Mouse (Mus musculus): Measurements from ENCODE around the gene Ergic2. TPM values are rescaled to one million over a fixed set of nuclear protein-coding genes. Genes with fewer than 3 reads are reported as not detected.

Gene Ergic2
- polyA plus RNA-seq, 1 experiment from 2014 or later: 200 TPM

DNA sequence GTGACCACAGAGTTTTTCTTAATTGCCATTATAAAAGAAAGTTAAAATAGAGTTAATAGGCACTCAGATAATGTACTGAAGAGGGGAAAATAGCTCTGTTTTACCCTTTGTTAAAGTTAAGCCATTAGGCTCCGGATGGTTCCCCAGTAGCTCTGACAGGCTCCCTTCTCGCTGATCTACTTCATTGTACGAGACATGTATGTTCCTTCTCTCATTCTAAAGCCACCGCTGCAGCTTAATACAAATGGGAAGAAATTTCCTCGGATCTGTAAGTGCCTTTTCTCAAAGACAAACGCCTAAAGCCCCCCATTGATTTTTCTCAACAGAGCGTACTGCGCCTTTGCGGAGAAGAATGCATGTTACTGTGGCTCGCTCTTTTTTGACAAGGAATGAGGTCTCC is 79.9 kb downstream of the Ergic2 start:
- Histone ChIP-seq H3K27ac (ENCODE audit: low read length) (no peak overlapping the region), H3K4me3 (ENCODE audit: low read depth, low read length) (no peak overlapping the region), H3K4me1 (ENCODE audit: control insufficient read depth, insufficient read depth, low read length) (peaks cover 9% of the 10 kb centered on the region), H3K27me3 (ENCODE audit: control insufficient read depth, insufficient read depth, low read depth, low read length) (no peaks in the 10 kb centered on the region), H3K36me3 (ENCODE audit: control insufficient read depth, insufficient read depth, low read length) (no peaks in the 10 kb centered on the region), H3K4me2 (ENCODE audit: low read length) (peak overlapping the region; percentile 16), H3K9me3 (replicated peaks; ENCODE audit: control insufficient read depth, low read length, poor library complexity, severe bottlenecking) (no peaks in the 10 kb centered on the region), H3K9ac (ENCODE audit: low read depth, low read length) (no peak overlapping the region)
- ATAC-seq: no peak; the same call in 1 of the 2 replicates
- 10% methylated on average over 10 of the region's 10 CpGs for WGBS

Other genes with a start within 250 kb of the Ergic2 start
- gene Far2, start 165.1 kb downstream of the Ergic2 start, polyA plus RNA-seq (2015; fragmentation: Nextera tagmentation; extraction: Ambion mirVana): 32.1 and 32.6 TPM in 2 replicates
- gene Tmtc1, start 232.0 kb upstream of the Ergic2 start, polyA plus RNA-seq (2015; fragmentation: Nextera tagmentation; extraction: Ambion mirVana): 2.6 and 2.9 TPM in 2 replicates